Mouse (Mus musculus) embryonic fibroblast, embryonic 13.5 days (primary cell): Measurements from ENCODE around the gene Eif1b. TPM values are rescaled to one million over a fixed set of nuclear protein-coding genes. Genes with fewer than 3 reads are reported as not detected.
"Not testable (repeated sequence)": the region's sequence is repeated elsewhere in the genome, so short reads cannot be mapped to it uniquely, and the experiment has no call there.

Experiments used
- H3K27ac ChIP-seq: 2 replicates; pipeline ENCODE4 v1.5.1; 2012; ENCODE audit warnings: low read length, control low read depth, inconsistent platforms; ENCODE audit not compliant: insufficient read depth
- H3K4me1 ChIP-seq: 2 replicates; pipeline ENCODE4 v1.6.1; 2011; ENCODE audit warnings: low read length; ENCODE audit not compliant: control insufficient read depth, insufficient read depth
- H3K4me3 ChIP-seq: 2 replicates; pipeline ENCODE4 v1.5.1; 2011; ENCODE audit warnings: mild to moderate bottlenecking, control low read depth, low read length; ENCODE audit not compliant: insufficient read depth
- CTCF ChIP-seq: IDR thresholded peaks from 2 replicates; pipeline ENCODE4 v1.5.1; 2011; ENCODE audit warnings: mild to moderate bottlenecking, control low read depth, low read length, moderate library complexity, borderline replicate concordance; ENCODE audit not compliant: insufficient read depth
- POLR2A ChIP-seq: IDR thresholded peaks from 2 replicates; pipeline ENCODE4 v1.6.1; 2011; ENCODE audit warnings: low read depth, mild to moderate bottlenecking, control low read depth, low read length, moderate library complexity
- polyA plus RNA-seq: library from polyadenylated mRNA; stranded (reverse); fragments of >200 nt; gene quantifications from 2 replicates; pipeline ENCODE4 v1.2.4, GENCODE M21; 2011; ENCODE audit warnings: low read depth; ENCODE audit not compliant: missing spikeins, insufficient read length

The Eif1b gene
- polyA plus RNA-seq, 1 experiment, result 47.8 TPM

DNA sequence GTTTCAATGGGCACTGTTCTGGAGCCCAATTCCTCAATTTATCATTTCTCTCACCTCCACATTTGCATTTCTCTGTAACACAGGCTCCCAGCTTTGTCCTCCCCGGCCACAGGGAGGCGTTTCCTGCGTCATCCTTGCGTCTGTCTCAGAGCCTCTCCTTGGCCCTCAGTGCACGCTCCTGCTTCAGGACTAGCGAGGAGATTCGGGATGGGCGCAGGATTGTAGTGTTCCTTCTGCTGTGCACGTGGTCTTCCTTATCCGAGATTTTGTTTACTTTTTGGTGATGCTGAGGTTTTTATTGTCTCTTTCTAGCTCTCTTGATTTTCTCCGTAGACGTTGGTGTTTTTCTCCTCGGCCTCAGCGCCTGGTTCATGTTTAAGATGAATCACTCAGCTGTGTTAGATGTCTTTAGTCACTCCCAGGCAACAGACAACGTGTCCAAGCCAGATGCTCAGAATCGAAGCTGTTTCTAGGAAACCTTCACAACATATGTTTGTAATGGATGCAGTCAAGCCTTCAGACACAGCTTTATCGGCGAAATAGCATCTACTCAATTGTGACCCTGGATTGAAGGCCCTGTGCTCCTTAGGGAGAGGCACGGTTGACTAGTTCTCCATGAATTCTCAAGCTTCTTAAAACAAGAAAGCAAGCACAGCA is 27.6 kb downstream of the Eif1b start:
- H3K27ac ChIP-seq, result no peak overlapping the region

DNA sequence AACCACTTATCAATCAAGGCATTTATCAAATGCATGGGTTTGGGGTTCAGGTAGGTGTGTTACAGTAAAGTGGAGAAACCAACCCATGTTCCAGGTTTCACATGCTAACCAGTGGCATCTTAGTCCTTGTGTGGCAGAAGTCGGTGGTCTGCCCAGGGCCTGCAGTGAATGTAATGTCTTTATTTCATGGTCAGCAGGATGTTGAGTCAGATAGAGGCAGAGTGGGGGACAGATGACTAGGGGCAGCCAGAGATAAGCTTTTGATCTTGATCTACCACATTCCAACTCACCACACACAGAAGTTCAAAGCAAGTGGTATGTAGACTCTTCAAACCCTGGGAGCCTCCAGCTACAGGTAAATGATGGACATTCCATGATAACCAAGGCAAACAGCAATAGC is 29.1 kb downstream of the Eif1b start:
- no peak overlapping the region for H3K27ac ChIP-seq
- no peak for TF ChIP-seq POLR2A
- TF ChIP-seq CTCF, result no peak
- H3K4me3 ChIP-seq, result no peak overlapping the region
- no peaks in the 10 kb centered on the region for H3K4me1 ChIP-seq

More for the DNA sequence above, 27.6 kb downstream of the Eif1b start:
- TF ChIP-seq CTCF (no peak), POLR2A (no peak)
- Histone ChIP-seq H3K4me1 (no peaks in the 10 kb centered on the region), H3K4me3 (no peak overlapping the region)

DNA sequence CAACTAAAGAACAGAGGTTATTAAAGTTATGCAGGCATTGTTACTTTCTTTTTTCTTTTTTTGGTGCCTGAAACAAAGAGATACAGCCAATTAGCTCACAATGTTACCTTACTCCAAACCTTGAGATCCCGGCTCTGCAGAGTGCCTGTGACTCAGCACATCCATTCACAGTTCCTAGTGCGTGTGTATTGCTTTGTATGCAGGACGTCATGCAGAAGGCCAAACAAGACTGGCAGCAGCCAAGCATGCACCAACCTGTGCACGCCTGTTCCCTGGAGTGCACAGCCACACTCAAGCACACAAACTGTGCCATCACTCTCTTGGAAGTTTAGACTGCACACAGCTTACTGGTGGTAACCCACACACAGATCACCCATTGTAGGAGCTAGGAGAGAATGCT is 35.2 kb downstream of the Eif1b start:
- no peak overlapping the region for H3K27ac ChIP-seq
- H3K4me3 ChIP-seq, result no peak overlapping the region
- no peak for TF ChIP-seq CTCF
- no peak for TF ChIP-seq POLR2A
- H3K4me1 ChIP-seq, result no peaks in the 10 kb centered on the region

DNA sequence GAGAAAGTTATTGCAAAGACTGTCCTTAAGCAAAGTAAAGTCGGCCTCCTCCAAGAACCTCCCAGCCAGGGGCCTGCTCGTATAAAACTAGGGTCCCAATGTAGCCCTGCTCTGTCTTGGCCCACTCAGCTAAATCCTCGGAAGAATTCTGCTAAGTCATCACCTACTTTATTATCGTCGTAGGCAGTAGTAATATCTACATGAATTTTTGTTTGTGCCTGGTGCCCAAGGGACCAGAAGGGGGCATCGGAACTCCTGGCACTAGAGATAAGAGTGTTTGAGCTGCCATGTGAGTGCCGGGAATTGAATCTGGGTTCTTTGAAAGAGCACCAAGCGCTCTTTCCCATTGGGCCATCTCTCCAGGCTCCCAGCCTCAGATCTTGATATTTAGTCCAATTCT is 35.9 kb downstream of the Eif1b start:
- Histone ChIP-seq H3K27ac (no peak overlapping the region), H3K4me3 (no peak overlapping the region), H3K4me1 (no peaks in the 10 kb centered on the region)
- TF ChIP-seq CTCF, result no peak

DNA sequence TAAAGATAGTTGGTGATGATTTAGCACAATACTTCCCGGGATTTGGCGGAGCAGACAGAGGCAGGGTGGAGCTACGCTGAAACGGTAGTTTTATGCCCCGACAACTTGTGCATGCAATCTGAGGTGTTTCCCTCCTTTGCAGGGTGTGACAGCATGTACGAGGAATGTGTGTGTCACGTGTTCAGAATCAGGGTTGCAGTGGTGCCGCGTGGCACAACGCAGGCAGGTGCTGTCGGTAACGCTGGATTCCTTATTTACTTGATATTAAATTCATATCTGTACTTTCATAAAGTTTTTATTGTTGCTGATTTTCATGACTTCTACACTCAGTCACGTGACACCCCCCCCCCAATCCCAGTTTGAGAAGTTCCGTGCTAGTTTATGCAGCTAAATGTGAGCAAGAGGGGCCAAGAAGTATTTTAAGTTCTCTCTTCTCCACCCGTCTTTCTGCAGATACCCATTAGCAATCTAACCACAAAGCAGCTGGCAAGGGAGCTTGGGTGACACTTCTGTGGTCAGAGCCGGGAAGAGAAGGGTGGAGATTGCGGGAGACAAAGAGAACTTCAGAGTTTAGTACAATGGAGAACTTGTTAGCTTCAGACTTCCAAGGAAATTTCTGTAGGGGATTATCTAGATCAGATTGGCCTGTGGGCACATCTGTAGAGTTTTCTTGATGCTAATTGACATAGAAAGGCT is 36.9 kb downstream of the Eif1b start:
- TF ChIP-seq CTCF (no peak), POLR2A (no peak)
- Histone ChIP-seq H3K27ac (no peak overlapping the region), H3K4me3 (no peak overlapping the region), H3K4me1 (no peaks in the 10 kb centered on the region)

DNA sequence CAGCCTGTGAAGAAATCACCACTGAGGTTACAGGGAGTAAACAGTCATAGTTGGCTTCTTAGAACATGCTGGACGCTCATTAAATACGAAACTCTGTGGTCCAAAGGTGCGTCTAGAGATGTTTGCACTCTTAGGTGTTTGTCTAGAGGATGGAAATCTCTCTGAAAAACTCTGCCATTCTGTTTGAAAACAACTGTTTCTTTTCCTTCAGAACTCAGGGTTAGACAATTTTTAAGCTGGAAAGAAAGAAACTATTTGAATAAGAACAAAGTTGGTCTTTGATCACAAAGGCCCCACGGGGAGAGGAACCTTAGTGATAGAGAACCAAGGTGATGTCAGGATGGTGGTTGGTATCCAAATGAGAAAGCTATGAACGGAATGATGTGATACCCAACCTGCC is 38.4 kb downstream of the Eif1b start:
- no peaks in the 10 kb centered on the region for H3K4me1 ChIP-seq
- H3K27ac ChIP-seq, result no peak overlapping the region
- no peak overlapping the region for H3K4me3 ChIP-seq
- TF ChIP-seq CTCF, result no peak

DNA sequence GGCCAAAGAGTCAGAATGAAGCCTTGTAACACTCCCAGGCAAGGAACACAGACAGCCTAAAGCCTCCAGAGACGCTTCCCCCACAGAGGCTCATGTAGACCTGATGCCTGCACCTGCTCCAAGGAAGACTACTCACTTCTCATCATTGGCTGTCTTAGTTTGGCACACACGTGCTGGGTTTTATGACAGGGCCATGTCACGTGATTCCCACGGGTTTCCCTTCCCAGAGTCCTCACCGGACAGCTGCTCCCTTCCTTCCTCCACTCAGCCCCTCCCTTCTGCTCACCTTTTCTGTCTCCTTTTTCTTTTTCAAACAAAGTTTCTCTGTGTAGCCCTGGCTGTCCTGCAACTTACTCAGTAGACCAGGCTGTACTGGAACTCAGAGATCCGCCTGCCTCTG is 40.0 kb downstream of the Eif1b start:
- Histone ChIP-seq H3K4me3 (no peak overlapping the region), H3K27ac (no peak overlapping the region), H3K4me1 (no peaks in the 10 kb centered on the region)
- TF ChIP-seq CTCF (no peak), POLR2A (no peak)

DNA sequence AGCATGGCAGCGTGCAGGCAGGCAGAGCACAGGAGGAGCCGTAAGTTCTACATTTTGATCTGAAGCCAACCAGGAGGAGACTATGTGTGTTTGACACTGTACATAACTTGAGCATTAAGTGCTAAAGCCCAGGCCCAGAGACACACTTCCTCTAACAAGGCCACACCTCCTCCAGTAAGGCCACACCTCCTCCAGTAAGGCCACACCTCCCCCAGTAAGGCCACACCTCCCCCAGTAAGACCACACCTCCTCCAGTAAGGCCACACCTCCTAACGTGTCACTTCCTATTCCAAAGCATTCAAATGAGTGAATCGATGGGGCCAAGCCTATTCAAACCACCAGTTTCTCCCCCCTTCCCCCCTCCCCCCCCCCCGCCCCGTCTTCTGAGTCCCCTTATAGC is 40.7 kb downstream of the Eif1b start:
- Histone ChIP-seq H3K27ac (no peak overlapping the region), H3K4me3 (no peak overlapping the region), H3K4me1 (no peaks in the 10 kb centered on the region)
- TF ChIP-seq POLR2A (no peak), CTCF (no peak)

DNA sequence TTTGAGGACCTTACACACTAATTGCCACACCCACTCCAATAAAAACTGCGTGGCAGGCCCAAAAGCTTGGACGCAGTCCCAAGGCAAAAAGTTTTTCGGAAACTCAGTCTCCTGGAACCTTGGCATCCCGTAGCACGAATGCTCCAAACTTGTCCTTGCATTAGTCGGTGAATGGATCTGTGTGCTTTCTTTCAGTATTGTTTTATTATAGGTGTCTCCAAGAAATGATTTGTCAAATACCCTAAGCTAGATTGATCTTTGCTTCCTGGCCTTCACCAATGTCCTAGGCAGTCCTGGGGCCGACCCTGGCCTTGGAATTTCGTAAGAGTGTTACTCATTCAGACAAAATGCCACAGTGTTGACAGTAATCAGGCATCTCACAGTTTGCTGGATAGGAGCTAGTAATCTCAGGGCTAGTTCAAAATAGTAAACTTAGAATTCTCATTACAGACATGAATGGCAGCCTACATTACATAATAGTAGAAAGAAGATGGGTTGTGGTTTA is 41.5 kb downstream of the Eif1b start:
- H3K27ac ChIP-seq, H3K4me3 ChIP-seq, H3K4me1 ChIP-seq: not testable (repeated sequence)

DNA sequence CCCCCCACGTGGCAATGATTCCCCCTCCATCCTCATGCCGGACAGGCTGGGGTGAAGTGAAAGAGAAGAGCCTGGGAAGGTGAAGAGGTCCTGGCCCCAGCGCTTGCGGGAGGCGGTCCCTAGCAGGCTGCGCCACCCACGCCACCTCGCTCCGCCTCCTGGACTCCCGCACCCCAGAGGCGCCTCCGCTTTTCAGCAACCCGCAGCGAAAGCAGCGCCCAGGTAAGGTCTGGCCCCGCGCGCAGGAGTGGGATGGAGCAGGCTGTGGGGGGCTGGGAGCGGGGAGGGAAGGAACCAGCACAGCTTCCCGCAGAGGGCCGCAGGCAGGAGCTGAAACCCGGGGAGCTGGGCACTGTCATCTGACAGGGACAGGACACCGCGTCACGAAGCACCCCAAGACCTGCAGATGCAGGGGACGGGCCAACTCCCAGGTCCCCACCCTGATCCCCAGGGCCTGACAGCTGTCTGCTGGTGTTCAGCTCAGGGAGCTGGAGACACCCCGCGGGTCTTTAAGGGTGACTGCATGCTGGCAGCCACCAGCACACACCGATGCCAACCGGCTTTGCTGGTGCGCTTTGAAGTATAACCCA is 47.7 kb downstream of the Eif1b start, which contains the start of gene Entpd3:
TSS of gene Entpd3 (plus strand) at position 157 of the 590 bp plus-strand sequence.
- Histone ChIP-seq H3K27ac (no peak within 1 kb of the TSS), H3K4me3 (peak within 1 kb of the TSS; percentile 12), H3K4me1 (0 out of 2 replicates have a peak, but pooled peaks cover 3% of the 10 kb centered on the region)
- TF ChIP-seq POLR2A (no peak), CTCF (no peak)

DNA sequence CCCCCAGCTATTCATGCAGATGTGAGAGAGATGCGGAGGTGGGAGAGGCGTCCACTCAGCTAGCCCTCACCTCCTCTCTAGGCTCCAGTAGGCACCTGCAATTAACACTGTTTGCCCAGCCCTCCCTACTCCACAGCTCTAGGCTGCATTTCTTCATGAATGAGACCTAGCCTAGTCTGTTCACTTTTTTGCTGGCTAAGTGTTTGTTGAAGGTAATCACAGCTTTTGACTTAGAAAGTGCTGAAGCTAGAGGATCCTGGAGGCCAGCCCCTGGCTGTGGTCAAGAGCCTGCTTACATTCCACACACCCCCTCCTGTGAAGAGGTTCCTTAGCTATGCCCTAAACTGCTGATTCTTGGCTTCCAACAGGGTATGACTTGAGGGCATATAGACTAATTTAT is 49.4 kb downstream of the Eif1b start:
- Histone ChIP-seq H3K4me1 (0 out of 2 replicates have a peak, but pooled peaks cover 3% of the 10 kb centered on the region), H3K4me3 (no peak overlapping the region), H3K27ac (no peak overlapping the region)
- TF ChIP-seq CTCF, result no peak
- TF ChIP-seq POLR2A, result no peak
